ENCODE assay signal across 11 mouse cellular contexts in the genomic region with DNA sequence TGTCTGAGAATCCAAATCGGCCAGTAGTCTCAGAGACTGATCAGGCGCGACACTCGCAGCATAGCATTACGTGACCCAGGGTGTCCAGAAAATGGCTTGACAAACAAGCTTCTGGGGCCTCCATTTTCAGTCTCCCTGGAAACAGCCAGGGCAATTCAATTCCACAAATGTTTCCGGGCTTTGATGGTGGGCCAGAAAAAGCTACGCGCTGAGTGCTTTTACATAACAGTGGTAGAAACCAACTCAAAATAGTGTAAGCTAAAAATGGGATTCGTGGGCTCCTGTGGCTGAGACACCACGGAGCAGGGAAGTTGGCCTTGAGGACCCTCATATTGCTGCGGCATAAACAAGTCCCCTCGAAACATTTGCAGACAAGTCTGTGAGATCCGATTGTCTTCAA.
DNase-seq lines count a peak whose midpoint lies in the region.
"Had no signal": no experiment of that assay in that cellular context is flagged by ENCODE, and none has a peak within 500 bp of the region (broad histone marks: within the 10 kb centered on the region; RNA-seq: fewer than 3 reads in every experiment).

No protein-coding gene starts in this region.

- DNase-seq in left cerebral cortex, adult 18-20 months (ENCODE audit: low spot score in 2 of 2), result peak; percentile 26 to 56
- no peak for DNase-seq in left cerebral cortex, postnatal 4 days
- peak; percentile 19 to 76 for DNase-seq in layer of hippocampus, adult 18-20 months (ENCODE audit: low spot score in 2 of 2)
- peak; percentile 50 to 82 for DNase-seq in left cerebral cortex, postnatal 25 days (ENCODE audit: low spot score in 2 of 2)
- DNase-seq in right cerebral cortex, postnatal 4 days, result peak; percentile 32
- no peak for DNase-seq in B cell, adult 2 months
- no peak for DNase-seq in kidney, adult 9 months
- DNase-seq in adrenal gland, adult 2 months, result no peak
- DNase-seq: kidney, postnatal 14 days; liver; lung, embryonic 14.5 days had no signal

- intact Hi-C loops in left cerebral cortex, postnatal 4 days (cut with DNase I), result no loop called here
- intact Hi-C loops in left cerebral cortex, postnatal 25 days (cut with DNase I), result no loop called here

Comparison
In these comparisons a context has a peak if more than half of its experiments do, and no peak if none do; other contexts are left out.
1. DNase-seq: peak in left cerebral cortex, adult 18-20 months (2 of 2), layer of hippocampus, adult 18-20 months (2 of 2), left cerebral cortex, postnatal 25 days (2 of 2) and right cerebral cortex, postnatal 4 days (single experiment); none in left cerebral cortex, postnatal 4 days (single experiment), B cell, adult 2 months (0 of 2), kidney, adult 9 months (single experiment) and adrenal gland, adult 2 months (single experiment).